Mouse (Mus musculus): ENCODE measurements at regions not wholly inside any gene's neighbourhood (a gene's known extent, or its start where the extent isn't known, plus 50 kb on each side); places are given as distances from the start of the nearest gene placed in this dataset.

GRCm38 (mm10) chr16:74984207-74984606, 572.6 kb upstream of the Robo2 start:
- DNase-seq (ENCODE audit: low read depth, low spot score), result peak; percentile 69

GRCm38 (mm10) chr16:74966099-74966498, 554.5 kb upstream of the Robo2 start:
- DNase-seq (ENCODE audit: low read depth, low spot score), result peak; percentile 43

- peak; percentile 13 for DNase-seq (ENCODE audit: low read depth, low spot score)
These were observed 518.1 kb upstream of the Robo2 start for GRCm38 (mm10) chr16:74929739-74930138.

GRCm38 (mm10) chr16:74900835-74901234, 489.2 kb upstream of the Robo2 start:
- DNase-seq (ENCODE audit: low read depth, low spot score), result peak; percentile 69

- no peak for DNase-seq (ENCODE audit: low read depth, low spot score)
These were observed 476.1 kb upstream of the Robo2 start for GRCm38 (mm10) chr16:74887724-74888123.

GRCm38 (mm10) chr16:74878603-74879002, 467.0 kb upstream of the Robo2 start:
- DNase-seq (ENCODE audit: low read depth, low spot score), result no peak

- DNase-seq (ENCODE audit: low read depth, low spot score), result peak; percentile 63
These were observed 462.1 kb upstream of the Robo2 start for GRCm38 (mm10) chr16:74873756-74874155.

- peak; percentile 48 for DNase-seq (ENCODE audit: low read depth, low spot score)
These were observed 446.1 kb upstream of the Robo2 start for GRCm38 (mm10) chr16:74857752-74858151.

GRCm38 (mm10) chr16:74840006-74840405, 428.4 kb upstream of the Robo2 start:
- DNase-seq (ENCODE audit: low read depth, low spot score), result peak; percentile 24

GRCm38 (mm10) chr16:74814386-74814785, 402.8 kb upstream of the Robo2 start:
- no peak for DNase-seq (ENCODE audit: low read depth, low spot score)

- DNase-seq (ENCODE audit: low read depth, low spot score), result no peak
These were observed 397.7 kb upstream of the Robo2 start for GRCm38 (mm10) chr16:74809154-74809825.

GRCm38 (mm10) chr16:74806775-74807174, 395.1 kb upstream of the Robo2 start:
- no peak for DNase-seq (ENCODE audit: low read depth, low spot score)

GRCm38 (mm10) chr16:74801296-74801695, 389.7 kb upstream of the Robo2 start:
- DNase-seq (ENCODE audit: low read depth, low spot score), result peak; percentile 75

- DNase-seq (ENCODE audit: low read depth, low spot score), result no peak
These were observed 384.7 kb upstream of the Robo2 start for GRCm38 (mm10) chr16:74796303-74796653.

GRCm38 (mm10) chr16:74795360-74796302, 384.0 kb upstream of the Robo2 start:
- DNase-seq (ENCODE audit: low read depth, low spot score), result no peak

- DNase-seq (ENCODE audit: low read depth, low spot score), result no peak
These were observed 373.9 kb upstream of the Robo2 start for GRCm38 (mm10) chr16:74785365-74786119.

GRCm38 (mm10) chr16:74780388-74780787, 368.8 kb upstream of the Robo2 start:
- no peak for DNase-seq (ENCODE audit: low read depth, low spot score)

GRCm38 (mm10) chr16:74768264-74768663, 356.6 kb upstream of the Robo2 start:
- no peak for DNase-seq (ENCODE audit: low read depth, low spot score)

GRCm38 (mm10) chr16:74756720-74757345, 345.2 kb upstream of the Robo2 start:
- no peak for DNase-seq (ENCODE audit: low read depth, low spot score)

- DNase-seq (ENCODE audit: low read depth, low spot score), result no peak
These were observed 339.3 kb upstream of the Robo2 start for GRCm38 (mm10) chr16:74750900-74751299.

- DNase-seq (ENCODE audit: low read depth, low spot score), result no peak
These were observed 337.4 kb upstream of the Robo2 start for GRCm38 (mm10) chr16:74749006-74749405.

- peak; percentile 20 for DNase-seq (ENCODE audit: low read depth, low spot score)
These were observed 331.9 kb upstream of the Robo2 start for GRCm38 (mm10) chr16:74743512-74743911.

Data from brain, adult 2 months (tissue).